ENCODE assay signal across 18 mouse cellular contexts in genomic region chr8:93973831-93974375, GRCm38 (mm10). TPM values are rescaled to one million over a fixed set of nuclear protein-coding genes. Genes with fewer than 3 reads are reported as not detected.
A peak's percentile ranks its signal among the peaks of the same experiment; 100 is the strongest.
DNase-seq lines count a peak whose midpoint lies in the region; ATAC-seq lines count a peak whose summit lies in the region.
"Had no signal": no experiment of that assay in that cellular context is flagged by ENCODE, and none has a peak within 500 bp of the region (broad histone marks: within the 10 kb centered on the region; RNA-seq: fewer than 3 reads in every experiment).

No protein-coding gene starts in this region.

- H3K4me1 ChIP-seq in forebrain, embryonic 11.5 days (replicated peaks; ENCODE audit: control insufficient read depth, insufficient read depth, low read length), result no peaks in the 10 kb centered on the region
- H3K4me1 ChIP-seq in forebrain, embryonic 12.5 days, result no peaks in the 10 kb centered on the region
- no peaks in the 10 kb centered on the region for H3K4me1 ChIP-seq in liver, embryonic 11.5 days (replicated peaks; ENCODE audit: control insufficient read depth, insufficient read depth, low read length)
- H3K4me1 ChIP-seq in liver, embryonic 12.5 days, result no peaks in the 10 kb centered on the region
- H3K4me1 ChIP-seq: forebrain, embryonic 13.5 days; hindbrain, embryonic 13.5 days; midbrain, embryonic 13.5 days; neural tube, embryonic 12.5 days had no signal

- no peak overlapping the region for H3K27ac ChIP-seq in forebrain, embryonic 11.5 days (ENCODE audit: low read depth, low read length)
- H3K27ac ChIP-seq in forebrain, embryonic 12.5 days, result no peak overlapping the region
- no peak overlapping the region for H3K27ac ChIP-seq in liver, embryonic 11.5 days (ENCODE audit: low read depth, low read length)
- H3K27ac ChIP-seq in liver, embryonic 12.5 days, result 0 out of 2 replicates have a peak overlapping the region, but pooled peaks have one; percentile 71
- H3K27ac ChIP-seq: embryonic facial prominence, embryonic 10.5 days; forebrain, embryonic 13.5 days; hindbrain, embryonic 13.5 days; limb, embryonic 13.5 days; midbrain, embryonic 13.5 days; neural tube, embryonic 12.5 days had no signal

- H3K27me3 ChIP-seq in forebrain, embryonic 11.5 days (ENCODE audit: control insufficient read depth, insufficient read depth, low read length), result no peaks in the 10 kb centered on the region
- H3K27me3 ChIP-seq in forebrain, embryonic 12.5 days, result no peaks in the 10 kb centered on the region
- H3K27me3 ChIP-seq in liver, embryonic 11.5 days (replicated peaks; ENCODE audit: control insufficient read depth, insufficient read depth, low read length), result no peaks in the 10 kb centered on the region
- H3K27me3 ChIP-seq in liver, embryonic 12.5 days (replicated peaks), result no peaks in the 10 kb centered on the region
- H3K27me3 ChIP-seq: forebrain, embryonic 13.5 days; hindbrain, embryonic 13.5 days; limb, embryonic 13.5 days; midbrain, embryonic 13.5 days; neural tube, embryonic 12.5 days had no signal

- 93% methylated on average over 13 of the region's 13 CpGs for WGBS in forebrain, embryonic 11.5 days
- 92% methylated on average over 13 of the region's 13 CpGs for WGBS in forebrain, embryonic 12.5 days
- 91% methylated on average over 13 of the region's 13 CpGs for WGBS in liver, embryonic 11.5 days
- WGBS in liver, embryonic 12.5 days (ENCODE audit: insufficient replicate concordance), result 88% methylated on average over 13 of the region's 13 CpGs

- H3K9ac ChIP-seq in forebrain, embryonic 11.5 days (ENCODE audit: low read length), result no peak overlapping the region
- no peak overlapping the region for H3K9ac ChIP-seq in forebrain, embryonic 12.5 days
- H3K9ac ChIP-seq in liver, embryonic 11.5 days (ENCODE audit: low read depth, low read length), result no peak overlapping the region
- H3K9ac ChIP-seq in liver, embryonic 12.5 days, result no peak overlapping the region
- H3K9ac ChIP-seq: forebrain, embryonic 13.5 days; hindbrain, embryonic 13.5 days; limb, embryonic 13.5 days; midbrain, embryonic 13.5 days; neural tube, embryonic 12.5 days had no signal

- no peak for ATAC-seq in forebrain, embryonic 11.5 days (replicated peaks; ENCODE audit: low FRiP score)
- no peak for ATAC-seq in forebrain, embryonic 12.5 days (ENCODE audit: low FRiP score)
- no peak for ATAC-seq in liver, embryonic 11.5 days (replicated peaks; ENCODE audit: low FRiP score)
- ATAC-seq in liver, embryonic 12.5 days, result no peak
- ATAC-seq: forebrain, embryonic 13.5 days; midbrain, embryonic 13.5 days had no signal

- DNase-seq in forebrain, embryonic 11.5 days (ENCODE audit: low spot score), result peak; percentile 45
- peak; percentile 2 for DNase-seq in liver
- no peak for DNase-seq in liver, embryonic 11.5 days (ENCODE audit: low spot score)
- DNase-seq in frontal cortex, adult 2 months (ENCODE audit: extremely low spot score in 1 of 2, low spot score in 1 of 2), result no peak
- no peak for DNase-seq in yolk sac, embryonic 10.5 days (ENCODE audit: low spot score)
- DNase-seq: adrenal gland, postnatal 36 days; B cell, adult 2 months; gastrocnemius, postnatal 36 days; kidney, adult 11 months had no signal

- no peak overlapping the region for H3K4me2 ChIP-seq in forebrain, embryonic 11.5 days (ENCODE audit: low read depth, low read length, severe bottlenecking)
- H3K4me2 ChIP-seq in forebrain, embryonic 12.5 days, result no peak overlapping the region
- no peak overlapping the region for H3K4me2 ChIP-seq in liver, embryonic 11.5 days
- H3K4me2 ChIP-seq in liver, embryonic 12.5 days, result no peak overlapping the region
- H3K4me2 ChIP-seq: forebrain, embryonic 13.5 days; heart, embryonic 11.5 days; hindbrain, embryonic 13.5 days; limb, embryonic 13.5 days; midbrain, embryonic 13.5 days; neural tube, embryonic 12.5 days had no signal

- no peak overlapping the region for H3K4me3 ChIP-seq in forebrain, embryonic 11.5 days (ENCODE audit: low read depth, low read length)
- no peak overlapping the region for H3K4me3 ChIP-seq in forebrain, embryonic 12.5 days (replicated peaks)
- H3K4me3 ChIP-seq in liver, embryonic 11.5 days (ENCODE audit: low read depth, low read length), result no peak overlapping the region
- H3K4me3 ChIP-seq in liver, embryonic 12.5 days, result no peak overlapping the region
- H3K4me3 ChIP-seq: embryonic facial prominence, embryonic 10.5 days; forebrain, embryonic 13.5 days; hindbrain, embryonic 13.5 days; limb, embryonic 13.5 days; midbrain, embryonic 13.5 days; neural tube, embryonic 12.5 days had no signal

- peaks cover 10% of the 10 kb centered on the region; the same call in 1 of the 2 replicates for H3K36me3 ChIP-seq in forebrain, embryonic 11.5 days (ENCODE audit: control insufficient read depth, insufficient read depth, low read length)
- peaks cover 80% of the 10 kb centered on the region for H3K36me3 ChIP-seq in forebrain, embryonic 12.5 days (replicated peaks)
- H3K36me3 ChIP-seq in liver, embryonic 11.5 days (ENCODE audit: control insufficient read depth, insufficient read depth, low read length), result peaks cover 45% of the 10 kb centered on the region
- peaks cover 91% of the 10 kb centered on the region for H3K36me3 ChIP-seq in liver, embryonic 12.5 days

- H3K9me3 ChIP-seq in forebrain, embryonic 11.5 days (ENCODE audit: control insufficient read depth, low read length), result no peaks in the 10 kb centered on the region
- H3K9me3 ChIP-seq in forebrain, embryonic 12.5 days, result no peaks in the 10 kb centered on the region
- H3K9me3 ChIP-seq in liver, embryonic 11.5 days (ENCODE audit: control insufficient read depth, low read length), result no peaks in the 10 kb centered on the region
- H3K9me3 ChIP-seq in liver, embryonic 12.5 days (replicated peaks), result no peaks in the 10 kb centered on the region
- H3K9me3 ChIP-seq: embryonic facial prominence, embryonic 10.5 days; forebrain, embryonic 13.5 days; hindbrain, embryonic 13.5 days; limb, embryonic 13.5 days; midbrain, embryonic 13.5 days; neural tube, embryonic 12.5 days had no signal

RNA-seq across cellular contexts. Expression of gene Amfr, which starts 38.7 kb away (rescaled TPM):
- polyA plus RNA-seq in forebrain, embryonic 11.5 days (2014; fragmentation: Nextera tagmentation; extraction: Ambion mirVana), result 60.5 and 65.3 TPM in 2 replicates
- 66.3 and 68.5 TPM in 2 replicates for polyA plus RNA-seq in forebrain, embryonic 12.5 days (2016; fragmentation: Nextera tagmentation; extraction: Ambion mirVana)
- polyA plus RNA-seq in liver, embryonic 11.5 days (2014; fragmentation: Nextera tagmentation; extraction: Ambion mirVana), result 72.4 and 79.8 TPM in 2 replicates
- 78.1 and 79.9 TPM in 2 replicates for polyA plus RNA-seq in liver, embryonic 12.5 days (2016; fragmentation: Nextera tagmentation; extraction: Ambion mirVana)
- polyA plus RNA-seq in frontal cortex, adult 2 months (2012; rRNA removed), result 111 and 113 TPM in 2 replicates

Comparison
In these comparisons a context has a peak if more than half of its experiments do, and no peak if none do; other contexts are left out.
1. DNase-seq: peak in forebrain, embryonic 11.5 days (single experiment) and liver (single experiment); none in liver, embryonic 11.5 days (single experiment), frontal cortex, adult 2 months (0 of 2) and yolk sac, embryonic 10.5 days (single experiment).